Mouse (Mus musculus): ENCODE data around the gene Psmd6.
A peak's percentile ranks its signal among the peaks of the same experiment; 100 is the strongest.

The Psmd6 gene

DNA sequence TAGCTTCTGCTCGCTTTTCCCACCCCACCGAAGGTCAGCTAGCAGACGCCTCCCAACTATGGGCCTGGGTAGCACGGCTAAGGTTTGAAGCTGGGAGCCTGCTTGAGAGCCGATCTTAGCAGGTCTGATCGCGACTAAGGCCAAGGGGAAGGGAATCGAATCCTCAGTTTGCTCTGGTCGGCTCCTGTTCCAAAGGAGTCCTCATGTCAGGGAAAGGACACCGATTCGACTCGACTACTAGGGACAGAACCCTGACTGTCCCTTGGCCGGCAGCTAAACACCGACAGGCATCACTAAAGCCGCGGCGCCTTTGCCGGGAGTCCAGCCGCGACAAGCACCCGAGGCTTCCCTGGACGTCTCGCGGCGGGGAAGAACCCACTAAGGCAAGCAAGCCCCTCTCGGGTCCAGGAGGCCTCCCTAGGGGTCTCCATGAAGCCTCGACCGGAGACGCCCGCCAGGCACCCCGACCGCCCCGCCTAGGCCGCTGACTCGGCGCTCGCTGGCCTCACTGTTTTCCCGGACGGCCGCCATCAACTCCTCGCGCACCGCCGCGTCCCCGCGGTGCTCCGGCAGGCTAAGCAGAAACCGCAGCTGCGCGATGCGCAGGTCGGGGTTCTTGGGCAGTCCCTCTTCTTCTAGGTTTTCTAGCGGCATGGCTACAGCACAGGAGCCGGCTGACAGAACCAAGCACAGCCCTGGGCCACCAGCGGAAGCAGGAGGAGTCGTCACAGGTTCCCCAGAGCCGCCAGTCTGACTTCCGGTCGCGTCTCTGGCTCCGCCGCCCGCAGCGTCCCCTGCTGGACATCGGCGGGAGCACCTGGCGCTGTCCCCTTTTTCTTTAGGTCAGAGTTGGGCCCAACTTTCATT, at the start of gene Psmd6:
TSS of gene Psmd6 (minus strand) at position 755 of the 867 bp plus-strand sequence.
- peak; percentile 91 to 97 for DNase-seq (ENCODE audit: inconsistent age in 2 of 2, low spot score in 1 of 2)

DNA sequence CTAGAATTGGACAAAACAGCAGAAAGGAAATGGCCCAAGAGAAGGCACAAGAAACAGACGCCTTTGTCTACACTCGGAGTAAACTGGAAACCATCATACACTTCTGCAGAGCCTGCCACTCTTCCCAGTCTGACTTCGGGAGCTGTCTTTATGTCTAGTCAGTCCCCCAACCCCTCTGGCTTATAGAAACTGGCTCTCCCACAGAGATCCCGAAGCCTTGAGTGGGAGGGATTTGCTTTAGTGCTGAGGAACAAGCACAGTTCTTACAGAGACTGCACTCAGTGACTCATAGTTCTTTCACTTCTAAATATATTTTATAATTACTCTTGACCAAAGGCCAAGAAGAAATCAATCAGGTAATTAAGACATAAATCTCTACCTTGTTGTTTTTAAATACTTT, 10.1 kb downstream of the Psmd6 start:
- DNase-seq (ENCODE audit: inconsistent age in 2 of 2, low spot score in 1 of 2), result no peak

DNA sequence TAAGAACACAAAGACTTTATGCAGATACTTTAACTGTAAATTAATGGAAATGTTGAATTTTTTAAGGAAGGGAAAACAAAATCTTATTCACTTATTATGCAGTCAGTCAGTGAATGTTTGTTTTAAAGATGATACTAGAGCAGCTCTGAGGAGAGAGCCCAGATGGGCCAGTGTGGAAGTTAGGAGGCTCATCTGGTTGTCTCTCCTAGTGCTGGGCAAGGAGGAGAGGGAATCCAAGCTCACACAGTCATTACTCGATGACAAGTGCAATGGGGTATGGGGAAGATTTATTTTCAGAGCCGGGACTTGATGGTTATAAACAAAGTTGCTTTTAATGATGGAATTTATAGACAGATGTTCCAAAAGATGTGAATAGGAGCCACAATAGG, 15.9 kb downstream of the Psmd6 start:
- no peak for DNase-seq (ENCODE audit: inconsistent age in 2 of 2, low spot score in 1 of 2)

DNA sequence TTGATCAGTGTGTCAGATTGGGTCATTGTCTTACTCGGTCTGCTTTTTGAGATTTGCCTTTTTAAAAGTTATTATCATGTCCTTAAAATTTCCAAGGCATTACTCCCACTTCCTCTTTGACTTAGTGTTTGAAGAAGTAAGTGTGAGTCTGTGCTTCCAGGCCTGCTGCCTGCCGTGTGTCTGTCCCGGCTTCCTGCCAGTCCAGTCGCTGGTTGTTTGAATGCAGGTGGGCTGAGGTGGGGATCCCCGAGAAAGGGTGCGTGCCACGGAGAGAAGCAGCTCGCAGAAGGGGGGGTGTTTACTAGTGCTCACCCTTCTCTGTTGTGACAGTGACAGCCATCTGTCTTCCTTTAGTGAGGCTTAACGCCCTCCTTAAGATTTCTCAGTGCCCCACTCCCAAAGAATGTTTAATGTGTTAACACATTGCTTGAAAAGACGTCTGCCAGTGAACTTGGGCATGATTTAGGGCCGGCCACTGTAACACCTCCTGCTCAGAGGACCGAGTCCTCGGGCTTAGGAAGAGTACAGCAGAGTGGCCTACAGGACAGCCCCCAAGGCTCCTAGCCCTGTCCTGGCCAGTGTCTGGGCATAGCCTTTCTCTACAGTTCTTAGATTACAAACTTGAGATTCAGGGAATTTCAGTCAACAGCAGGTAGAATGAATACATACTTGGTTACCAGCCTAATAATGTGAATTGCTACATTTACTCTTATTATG, 16.4 kb downstream of the Psmd6 start:
- no peak for DNase-seq (ENCODE audit: inconsistent age in 2 of 2, low spot score in 1 of 2)

DNA sequence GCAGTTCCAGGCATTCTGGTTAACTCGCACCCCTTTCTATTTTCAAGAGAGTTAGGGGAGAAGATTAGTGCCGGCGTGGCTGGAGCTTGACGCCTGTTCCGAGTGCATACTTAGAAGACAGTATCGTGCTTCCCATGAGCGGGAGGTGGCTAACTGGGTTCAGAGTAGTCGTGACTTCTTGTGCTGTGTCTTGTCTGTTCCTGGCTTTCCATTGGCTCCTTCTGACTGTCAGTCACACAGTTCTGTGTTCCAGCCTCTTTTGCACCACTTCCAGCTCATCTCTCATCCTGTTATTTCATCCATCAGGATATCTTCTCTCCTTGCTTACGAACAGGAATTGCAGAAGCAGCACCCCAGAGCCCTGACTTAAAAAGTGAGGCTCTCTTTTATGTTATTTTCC, 19.5 kb downstream of the Psmd6 start:
- DNase-seq (ENCODE audit: inconsistent age in 2 of 2, low spot score in 1 of 2), result no peak

DNA sequence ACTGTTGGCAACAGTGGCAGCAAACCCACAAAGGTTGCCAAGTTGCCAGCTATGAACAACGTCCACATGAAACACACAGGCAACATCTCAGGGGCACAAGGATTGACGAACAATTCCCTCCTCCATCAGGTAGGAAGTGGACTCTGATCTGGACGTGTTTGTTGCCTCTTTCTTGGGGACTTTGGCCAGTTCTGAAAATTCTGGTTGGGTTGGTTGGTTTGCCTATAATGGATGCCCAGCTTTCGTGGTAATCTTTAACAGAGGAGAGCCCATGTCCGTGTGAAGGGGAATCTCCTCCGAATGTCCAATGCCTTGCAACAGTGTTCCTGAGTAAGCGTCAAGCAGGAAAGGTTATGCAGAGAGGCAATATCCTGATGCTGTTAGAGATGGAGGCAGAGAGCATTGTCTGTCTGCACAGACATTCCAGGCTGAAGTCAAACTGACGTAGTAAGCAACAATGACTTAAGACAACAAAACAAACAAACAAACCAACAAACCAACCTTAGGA, 20.0 kb downstream of the Psmd6 start:
- no peak for DNase-seq (ENCODE audit: inconsistent age in 2 of 2, low spot score in 1 of 2)

DNA sequence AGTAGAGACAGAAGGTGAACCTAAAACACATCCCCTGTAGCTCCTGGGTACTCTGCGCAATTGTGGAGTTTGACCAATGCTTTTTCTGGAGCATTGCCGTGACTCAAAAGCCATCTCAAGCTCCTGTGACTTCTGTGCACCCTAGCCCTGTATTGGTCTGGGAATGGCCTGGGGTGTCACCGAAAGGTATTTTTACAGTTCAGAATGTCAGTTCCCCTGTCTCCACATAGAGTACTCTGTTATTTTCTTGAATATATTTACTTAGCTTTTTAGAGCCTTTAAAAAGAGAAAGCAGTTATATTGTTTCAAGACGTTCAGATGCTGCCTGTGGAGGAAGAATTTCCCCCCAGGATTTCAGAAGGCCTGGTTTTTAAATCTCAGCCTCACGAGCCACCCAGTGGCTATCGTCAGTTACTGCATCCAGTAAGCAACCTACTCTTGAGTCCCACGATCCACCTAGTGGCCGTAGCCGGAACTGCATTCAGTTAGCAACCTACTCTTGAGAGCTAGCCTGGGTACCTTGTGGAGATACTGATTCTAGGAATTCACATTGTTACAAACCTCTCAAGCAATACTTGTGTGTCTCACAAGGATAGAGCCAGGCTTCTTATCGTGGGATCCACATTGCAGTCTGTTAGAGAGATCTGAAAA, 22.3 kb downstream of the Psmd6 start:
- DNase-seq (ENCODE audit: inconsistent age in 2 of 2, low spot score in 1 of 2), result peak; percentile 80 to 95

DNA sequence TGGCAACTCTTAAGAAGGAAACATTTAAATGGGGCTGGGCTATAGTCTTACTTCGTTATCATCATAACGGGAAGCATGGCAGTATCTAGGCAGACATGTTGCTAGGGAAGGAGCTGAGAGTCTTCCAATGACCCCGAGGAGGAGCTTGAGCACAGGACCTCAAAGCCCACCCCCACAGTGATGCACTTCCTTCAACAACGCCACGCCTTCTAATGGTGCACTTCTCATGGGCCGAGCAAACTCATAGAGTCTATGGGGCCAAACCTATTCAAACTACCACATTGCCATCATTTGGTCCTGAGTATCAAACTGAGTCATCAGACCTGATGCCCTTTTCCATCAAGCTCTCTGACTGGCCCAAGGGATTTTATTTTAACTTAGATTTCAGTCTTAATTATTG, 30.2 kb downstream of the Psmd6 start:
- no peak for DNase-seq (ENCODE audit: inconsistent age in 2 of 2, low spot score in 1 of 2)

DNA sequence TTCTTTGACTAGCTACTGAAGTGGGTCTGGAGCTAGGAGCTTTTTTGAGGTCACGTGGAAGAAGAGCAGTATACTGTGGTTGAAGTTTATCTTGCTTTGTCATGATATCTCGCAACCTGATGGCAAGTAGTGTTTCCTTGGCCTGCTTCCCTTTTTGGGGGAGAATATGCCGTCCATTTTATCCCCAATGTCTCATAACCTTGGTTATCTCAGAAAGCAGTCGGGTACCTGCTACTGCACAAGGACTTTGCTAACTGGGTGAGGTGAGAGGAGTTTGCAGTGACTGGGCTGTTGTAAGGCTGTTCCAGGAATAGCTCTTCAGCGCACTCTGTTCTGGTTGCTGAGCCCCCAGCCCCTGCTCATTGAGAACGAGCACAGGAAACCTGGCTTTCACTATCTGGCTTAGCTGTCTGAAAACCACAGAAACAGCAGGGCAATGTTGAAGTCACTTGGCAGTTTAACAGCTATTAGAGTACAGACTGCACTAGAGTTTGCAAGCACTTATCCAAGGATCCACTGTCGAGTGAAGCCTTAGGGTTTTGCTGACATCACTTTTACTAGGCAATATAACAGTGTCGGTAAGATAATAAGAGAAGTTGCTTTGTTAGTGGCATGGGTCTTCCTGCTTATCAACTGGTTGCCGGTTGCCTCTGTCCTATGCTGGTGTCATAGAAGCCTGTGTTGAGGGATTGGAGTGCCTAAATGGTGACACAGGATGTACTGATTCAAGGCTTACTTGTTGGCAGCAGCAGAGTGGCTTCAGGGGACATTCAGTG, 32.6 kb downstream of the Psmd6 start:
- no peak for DNase-seq (ENCODE audit: inconsistent age in 2 of 2, low spot score in 1 of 2)

DNA sequence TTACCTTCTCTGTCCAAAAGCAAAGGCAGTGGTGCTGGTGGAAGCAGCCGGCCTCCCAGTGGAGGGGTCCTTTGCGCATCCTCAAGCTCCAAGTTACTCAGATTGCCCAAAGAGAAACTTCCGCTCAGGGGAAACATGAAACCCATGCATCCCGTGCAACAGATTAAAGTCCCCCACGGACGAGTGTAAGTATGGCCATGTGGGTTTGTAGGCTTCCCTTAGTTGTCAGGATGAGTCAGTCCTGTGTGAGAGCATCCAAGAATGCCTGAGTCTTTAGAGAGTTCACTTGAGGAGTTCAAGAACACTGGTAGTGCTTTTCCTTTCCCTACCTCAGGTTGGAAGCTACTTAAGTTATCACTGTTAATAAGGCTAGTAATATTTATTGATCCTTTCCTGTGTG, 33.4 kb downstream of the Psmd6 start:
- DNase-seq (ENCODE audit: inconsistent age in 2 of 2, low spot score in 1 of 2), result no peak

DNA sequence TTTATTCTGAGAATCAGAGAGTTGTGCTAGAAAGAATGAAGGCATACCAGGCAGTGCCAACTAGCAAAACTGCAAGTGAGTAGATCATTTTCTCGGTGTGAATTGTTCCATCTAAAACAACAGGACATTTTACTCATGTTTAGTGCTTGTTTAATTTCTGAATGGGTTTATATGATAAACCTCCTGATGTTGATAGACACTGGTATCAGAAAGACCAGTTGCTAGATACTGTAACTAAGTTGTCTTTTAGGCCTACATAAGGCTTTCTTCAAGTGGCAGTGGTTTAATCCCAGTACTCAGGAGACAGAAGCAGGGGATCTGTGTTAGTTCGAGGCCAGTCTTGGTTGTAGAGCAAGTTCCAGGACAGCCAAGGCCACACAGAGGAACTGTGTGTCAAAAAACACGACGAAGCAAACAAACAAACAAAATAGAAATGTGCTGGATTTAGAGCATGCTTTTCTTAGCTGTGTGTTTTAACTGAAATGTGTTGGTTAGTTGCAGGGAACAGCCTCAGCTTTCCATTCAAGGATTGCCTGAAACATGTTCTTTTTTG, 34.0 kb downstream of the Psmd6 start:
- no peak for DNase-seq (ENCODE audit: inconsistent age in 2 of 2, low spot score in 1 of 2)

DNA sequence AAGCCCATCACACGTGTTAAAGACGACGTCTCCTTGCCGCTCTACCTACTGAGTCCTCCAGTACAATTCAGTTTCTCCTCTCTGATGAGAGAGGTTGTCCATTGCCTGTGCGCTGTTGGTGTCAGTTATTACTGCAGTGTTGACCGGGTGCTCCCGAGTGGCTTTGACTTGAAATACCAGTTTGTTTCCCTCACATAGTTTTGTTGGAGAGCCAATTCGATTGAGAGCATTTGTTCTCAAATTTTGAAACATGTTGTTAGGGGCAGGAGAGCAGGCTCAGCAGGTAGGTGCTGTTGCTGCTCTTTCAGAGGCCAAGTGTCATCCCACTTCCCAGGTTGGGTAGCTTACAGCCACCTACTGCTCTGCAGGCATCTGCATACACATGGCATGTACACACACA, 37.0 kb downstream of the Psmd6 start:
- no peak for DNase-seq (ENCODE audit: inconsistent age in 2 of 2, low spot score in 1 of 2)

DNA sequence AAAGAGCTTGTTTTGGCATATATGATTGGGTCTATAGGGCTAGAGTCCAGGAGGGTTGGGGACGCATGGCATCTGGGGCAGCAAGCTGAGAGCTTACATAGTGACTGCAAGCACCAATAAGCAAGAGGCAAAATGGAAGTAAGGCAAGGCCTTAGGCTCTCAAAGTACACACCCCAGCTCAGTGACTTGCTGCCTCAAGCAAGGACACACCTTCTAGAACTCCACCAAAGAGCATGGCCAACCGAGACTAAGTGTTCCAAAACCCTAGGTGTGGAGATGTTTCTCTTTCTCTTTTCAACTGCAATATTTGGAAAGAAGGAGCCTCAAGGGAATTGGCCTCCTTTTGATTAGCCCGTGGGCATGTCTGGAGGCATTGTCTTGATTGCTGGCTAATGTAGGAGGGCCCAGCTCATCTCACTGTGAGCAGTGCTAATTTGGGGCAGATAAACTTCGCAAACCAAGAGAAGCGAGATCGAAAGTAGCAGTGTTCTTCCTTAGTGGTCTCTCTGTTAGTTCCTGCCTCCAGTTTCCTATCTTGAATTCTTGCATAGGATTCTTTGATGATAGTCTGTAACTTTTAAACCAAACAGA, 40.1 kb downstream of the Psmd6 start:
- no peak for DNase-seq (ENCODE audit: inconsistent age in 2 of 2, low spot score in 1 of 2)

DNA sequence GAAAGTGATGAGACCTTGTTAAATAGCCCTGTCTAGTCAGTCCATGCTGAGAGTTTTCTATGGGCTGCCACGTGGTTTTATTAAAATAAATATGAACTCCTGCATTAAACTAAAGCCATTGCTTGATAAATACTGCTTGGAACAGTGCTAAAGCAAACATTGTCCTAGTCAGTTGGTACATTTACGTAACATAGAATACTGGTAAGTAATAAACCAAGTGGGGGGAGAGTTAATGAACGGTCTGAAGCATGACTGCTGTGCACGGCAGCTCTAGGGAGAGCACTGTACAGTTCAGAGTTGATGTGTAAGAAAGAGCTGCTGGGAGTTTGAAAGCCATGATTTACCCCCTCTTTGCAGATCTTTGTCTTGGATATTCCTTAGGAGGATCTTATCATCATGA, 49.3 kb downstream of the Psmd6 start:
- no peak for DNase-seq (ENCODE audit: inconsistent age in 2 of 2, low spot score in 1 of 2)

DNA sequence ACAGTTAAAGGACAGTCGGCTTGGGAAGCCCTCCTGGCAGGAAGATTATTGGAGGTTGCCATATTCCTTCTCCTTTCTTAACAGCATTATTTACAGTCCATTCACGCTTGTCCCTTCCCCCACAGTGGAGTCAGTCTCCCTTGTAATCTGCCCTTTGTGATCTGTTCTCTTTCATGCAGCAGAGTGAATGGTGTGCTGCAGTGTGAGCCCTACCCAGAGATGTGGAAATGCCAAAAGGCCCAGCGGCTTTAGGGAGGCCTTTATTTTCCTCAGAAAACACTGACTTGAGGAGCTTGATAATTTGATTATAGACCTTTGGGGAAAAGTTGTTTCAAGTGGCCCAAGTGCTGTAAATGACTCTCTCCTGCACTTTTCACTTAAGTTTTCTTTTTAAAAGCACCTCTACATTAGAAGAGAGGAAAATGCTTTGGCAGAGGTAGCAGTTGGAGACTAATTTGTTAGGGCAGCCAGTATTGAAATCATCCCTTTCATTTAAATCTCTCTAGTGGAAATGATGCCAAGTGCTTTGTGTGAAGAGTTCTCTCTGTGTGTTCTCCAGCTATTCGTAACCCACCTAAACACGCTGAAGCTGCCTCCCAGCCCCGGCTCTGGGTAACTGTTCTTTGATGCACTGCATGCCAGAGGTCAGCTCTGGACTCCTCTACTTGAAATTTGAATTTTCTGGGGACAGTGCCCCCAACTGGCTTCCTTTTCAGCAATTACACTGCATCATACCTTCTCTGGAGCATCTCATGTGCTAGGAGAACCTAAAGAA, 50.1 kb downstream of the Psmd6 start:
- DNase-seq (ENCODE audit: inconsistent age in 2 of 2, low spot score in 1 of 2), result no peak

DNA sequence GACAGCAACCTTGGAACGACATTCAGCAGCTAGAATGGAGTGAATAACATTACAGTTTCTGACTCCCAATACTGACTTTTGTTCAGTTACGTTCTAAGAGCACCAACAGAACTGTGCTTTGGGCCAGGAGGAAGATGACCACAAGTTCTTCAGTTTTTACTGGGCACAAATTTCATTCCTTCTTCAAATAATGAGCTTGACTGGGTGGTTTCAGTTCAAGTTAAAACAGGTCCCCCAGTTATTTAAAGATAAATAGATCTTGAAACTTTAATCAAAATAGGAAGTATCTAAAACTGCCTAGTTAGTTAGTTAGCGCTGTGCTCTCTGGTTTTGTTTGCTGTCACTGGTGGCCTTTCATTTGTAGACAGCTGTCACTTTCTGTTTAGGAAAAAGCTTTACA, 52.2 kb downstream of the Psmd6 start:
- DNase-seq (ENCODE audit: inconsistent age in 2 of 2, low spot score in 1 of 2), result no peak

DNA sequence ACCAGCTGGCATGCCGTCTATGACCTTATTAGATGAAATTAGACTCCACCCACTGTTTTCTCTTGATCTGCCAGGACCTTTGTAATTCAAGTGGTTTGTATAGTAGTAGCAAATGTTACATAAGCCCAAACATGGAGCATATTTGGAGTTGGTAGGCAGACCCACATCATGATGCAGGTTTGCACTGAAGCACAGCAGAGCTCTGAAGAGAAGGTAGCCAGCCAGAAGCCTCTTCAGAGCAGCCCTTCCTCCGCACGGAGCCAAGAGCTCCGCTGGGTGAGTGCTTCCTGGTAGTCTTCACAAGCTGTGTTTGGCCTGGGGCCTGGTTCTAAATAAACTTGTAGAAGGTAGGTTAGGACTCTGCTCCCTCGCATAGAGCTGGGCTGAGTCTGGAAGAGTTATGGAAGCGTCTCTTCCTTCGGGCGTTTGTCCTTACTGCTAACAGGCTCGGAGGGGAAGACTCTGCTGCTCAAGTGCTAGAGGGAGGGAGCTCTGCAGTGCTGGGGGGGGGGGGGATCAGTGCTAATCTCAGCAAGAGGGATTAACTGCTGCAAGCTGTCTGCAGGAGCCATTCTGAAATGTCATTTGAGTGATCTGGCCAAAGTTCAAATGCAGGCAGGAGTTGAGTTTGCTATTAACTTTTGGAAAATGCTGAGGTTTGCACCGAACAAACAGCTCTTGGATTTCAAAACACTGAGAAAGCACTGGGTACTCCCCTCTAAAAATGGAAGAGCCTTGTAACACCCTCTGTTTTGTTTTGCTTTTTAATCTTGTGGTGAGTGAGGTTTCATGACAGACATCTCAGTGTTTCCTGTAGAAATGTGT, 52.9 kb downstream of the Psmd6 start:
- DNase-seq (ENCODE audit: inconsistent age in 2 of 2, low spot score in 1 of 2), result peak; percentile 38 to 80

DNA sequence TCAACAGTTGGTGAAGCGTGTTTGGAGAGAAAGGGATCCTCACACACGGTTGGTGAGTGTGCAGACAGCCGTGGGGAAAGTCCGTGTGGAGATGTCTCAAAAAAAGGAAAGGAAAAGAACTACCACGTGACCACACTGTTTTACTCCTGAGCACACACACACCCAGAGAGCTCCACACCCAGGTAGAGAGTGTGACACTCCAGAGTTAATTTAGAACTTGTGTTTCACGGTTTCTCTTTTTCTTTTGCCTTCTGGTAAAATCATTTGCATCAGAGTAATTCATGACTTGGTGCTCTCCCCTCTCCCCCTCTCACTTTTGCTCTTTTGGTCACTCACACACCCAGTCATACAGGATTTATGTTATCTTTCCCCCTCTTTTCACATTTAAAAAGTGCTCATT, 54.5 kb downstream of the Psmd6 start:
- DNase-seq (ENCODE audit: inconsistent age in 2 of 2, low spot score in 1 of 2), result no peak

DNA sequence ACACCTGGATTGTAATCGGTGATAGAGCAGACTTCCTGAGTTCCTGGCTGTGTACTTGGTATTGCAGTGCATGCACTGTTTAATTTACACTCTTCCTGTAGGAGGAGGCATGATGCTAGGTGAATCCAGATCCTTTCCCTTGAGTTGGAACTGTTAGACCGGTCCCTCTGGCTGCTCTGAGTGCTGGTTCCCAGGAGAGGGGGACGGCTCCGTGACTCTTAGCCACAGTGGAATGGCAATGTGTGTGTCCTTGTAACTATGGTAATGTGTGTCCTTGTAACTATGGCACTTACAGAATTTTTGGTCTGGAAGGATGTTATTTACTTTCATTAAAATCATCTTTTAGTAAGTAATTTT, 55.7 kb downstream of the Psmd6 start:
- DNase-seq (ENCODE audit: inconsistent age in 2 of 2, low spot score in 1 of 2), result peak in 1 of 2 experiments; percentile 48
